Mouse (Mus musculus) liver, embryonic 14.5 days (tissue): ENCODE measurements around the gene Lrrc27. TPM values are rescaled to one million over a fixed set of nuclear protein-coding genes. Genes with fewer than 3 reads are reported as not detected.
A peak's percentile ranks its signal among the peaks of the same experiment; 100 is the strongest.

Experiments
- ATAC-seq: fragments of 200-750 bp; cut with Nextera tagmentation; 2 replicates; pipeline ENCODE4 v1.8.0; 2017; ENCODE audit warnings: moderate number of reproducible peaks, mild to moderate bottlenecking, moderate library complexity; ENCODE audit not compliant: insufficient read depth
- DNase-seq, 3 experiments: peaks; one replicate each; pipeline ENCODE4 v3.0.0-alpha.2; 2012 to 2013; ENCODE audit warnings: low read depth in 3 of 3, low spot score in 3 of 3
- H3K27ac ChIP-seq: fragments of 300-500 bp; sonication (generic); 2 replicates; pipeline ENCODE4 v1.5.1; 2014; ENCODE audit warnings: moderate library complexity, mild to moderate bottlenecking, control low read depth, inconsistent platforms
- H3K27me3 ChIP-seq: fragments of 300-500 bp; sonication (generic); 2 replicates; pipeline ENCODE4 v1.6.1; 2014; ENCODE audit warnings: mild to moderate bottlenecking, low read length, moderate library complexity; ENCODE audit not compliant: control insufficient read depth, insufficient read depth
- H3K36me3 ChIP-seq: fragments of 300-500 bp; sonication (generic); replicated peaks from 2 replicates; pipeline ENCODE4 v1.6.1; 2014; ENCODE audit warnings: low read depth; ENCODE audit not compliant: control insufficient read depth, insufficient read depth
- H3K4me1 ChIP-seq, 2 experiments: fragments of 200-500 bp in 1 of 2; fragments of 300-500 bp in 1 of 2; sonication (generic) in 1 of 2; replicated peaks; 2 replicates each; pipeline ENCODE4 v1.6.1; 2012 to 2014; ENCODE audit warnings: antibody characterized with exemption in 1 of 2, inconsistent platforms in 1 of 2, low read length in 1 of 2; ENCODE audit not compliant: control insufficient read depth in 2 of 2, insufficient read depth in 2 of 2
- H3K4me2 ChIP-seq: fragments of 300-500 bp; sonication (generic); 2 replicates; pipeline ENCODE4 v1.6.1; 2014; ENCODE audit warnings: low read depth, mild to moderate bottlenecking, control low read depth, moderate library complexity
- H3K4me3 ChIP-seq, 2 experiments: fragments of 200-500 bp in 1 of 2; fragments of 300-500 bp in 1 of 2; sonication (generic) in 1 of 2; 2 replicates each; pipeline ENCODE4 v1.5.1; 2012 to 2014; ENCODE audit warnings: low read depth in 2 of 2, low read length in 2 of 2, mild to moderate bottlenecking in 2 of 2, control low read depth in 1 of 2, inconsistent platforms in 1 of 2, moderate library complexity in 1 of 2; ENCODE audit not compliant: insufficient read depth in 1 of 2
- H3K9ac ChIP-seq: fragments of 300-500 bp; sonication (generic); replicated peaks from 2 replicates; pipeline ENCODE4 v1.6.1; 2014; ENCODE audit warnings: mild to moderate bottlenecking, control low read depth, moderate library complexity
- H3K9me3 ChIP-seq: fragments of 300-500 bp; sonication (generic); 2 replicates; pipeline ENCODE4 v1.6.1; 2016; ENCODE audit warnings: low read length, mixed read lengths; ENCODE audit not compliant: control insufficient read depth
- CTCF ChIP-seq: IDR thresholded peaks from 2 replicates; pipeline ENCODE4 v1.5.1; 2016; ENCODE audit warnings: antibody characterized with exemption, low read depth, control low read depth
- EP300 ChIP-seq: IDR thresholded peaks from 2 replicates; pipeline ENCODE4 v1.6.1; 2016; ENCODE audit warnings: antibody characterized with exemption, low read depth
- WGBS: fragments of 180-500 bp; shearing (Covaris S2); extraction: QIAGEN DNeasy Blood & Tissue Kit; methylation state at CpG from one replicate; pipeline ENCODE4 v1.1.7; 2014; ENCODE audit not compliant: insufficient replicate concordance; 5-methylcytosine and 5-hydroxymethylcytosine counted together
- polyA plus RNA-seq, 2 experiments: library from polyadenylated mRNA; depleted of rRNA in 1 of 2; stranded (reverse) in 1 of 2; unstranded in 1 of 2; fragments of >200 nt; fragmentation: Nextera tagmentation in 1 of 2; extraction: Ambion mirVana in 1 of 2; gene quantifications; 2 replicates each; pipeline versions ENCODE4 v1.2.1 to v1.2.3; 2012 to 2014

Lrrc27 gene
- polyA plus RNA-seq, 2 experiments = 0.27 to 0.52 TPM

DNA sequence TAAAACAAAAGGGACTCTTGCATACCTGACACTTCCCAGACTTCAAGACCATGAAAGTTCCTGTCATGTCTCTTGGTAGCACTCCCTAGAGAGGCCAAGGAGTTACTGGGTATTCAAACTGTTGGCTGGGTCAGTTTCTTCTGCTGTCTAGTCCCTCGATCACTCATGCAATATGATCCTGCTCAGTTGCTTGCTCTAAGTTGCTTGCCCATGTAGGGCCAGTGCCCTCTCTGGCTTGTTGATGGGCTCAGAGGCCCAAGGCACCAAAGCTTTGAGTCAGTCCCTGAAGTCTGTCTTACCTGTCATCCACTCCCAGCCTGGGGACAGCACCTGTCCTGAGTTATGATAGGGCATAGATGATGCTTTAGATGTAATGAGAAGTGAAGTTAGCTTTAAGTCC, 58.0 kb downstream of the Lrrc27 start:
- Histone ChIP-seq H3K27me3 (no peaks in the 10 kb centered on the region), H3K27ac (no peak overlapping the region), H3K36me3 (no peaks in the 10 kb centered on the region), H3K9ac (no peak overlapping the region), H3K4me3 (no peak overlapping the region), H3K9me3 (no peaks in the 10 kb centered on the region), H3K4me1 (peaks cover 0 to 20% of the 10 kb centered on the region in 2 experiments; a peak in 2 of 4 replicates), H3K4me2 (no peak overlapping the region)
- 58% methylated on average over 1 of the region's 1 CpGs for WGBS
- no peak for ATAC-seq
- DNase-seq = no peak
- TF ChIP-seq EP300 = no peak
- no peak for TF ChIP-seq CTCF

DNA sequence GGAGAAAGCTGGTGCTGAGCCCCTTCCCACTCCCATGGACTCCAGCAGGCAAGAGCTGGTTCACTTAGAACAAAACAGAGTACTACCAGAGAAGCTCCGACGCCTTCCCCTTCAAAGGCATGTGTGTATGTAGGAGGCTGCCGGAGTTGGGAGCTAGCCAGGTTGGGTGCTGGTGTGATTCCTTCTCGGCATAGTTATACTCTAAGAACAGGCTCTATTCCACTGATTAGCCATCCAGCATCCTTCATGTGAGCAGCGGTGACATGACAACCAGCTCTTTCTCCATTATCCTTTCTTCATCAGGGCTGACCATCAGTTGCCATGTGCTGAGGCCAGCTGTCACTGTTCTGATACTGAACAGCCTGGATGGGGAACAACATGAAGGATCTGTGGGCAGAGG, 59.1 kb downstream of the Lrrc27 start:
- TF ChIP-seq CTCF (no peak), EP300 (no peak)
- ATAC-seq = no peak
- DNase-seq = no peak
- 71% methylated on average over 5 of the region's 5 CpGs for WGBS
- H3K36me3 ChIP-seq = no peaks in the 10 kb centered on the region
- H3K9me3 ChIP-seq = no peaks in the 10 kb centered on the region
- H3K4me1 ChIP-seq = peaks cover 0 to 20% of the 10 kb centered on the region in 2 experiments; a peak in 2 of 4 replicates
- no peak overlapping the region for H3K4me3 ChIP-seq
- no peaks in the 10 kb centered on the region for H3K27me3 ChIP-seq
- no peak overlapping the region for H3K27ac ChIP-seq
- H3K9ac ChIP-seq = no peak overlapping the region
- no peak overlapping the region for H3K4me2 ChIP-seq

DNA sequence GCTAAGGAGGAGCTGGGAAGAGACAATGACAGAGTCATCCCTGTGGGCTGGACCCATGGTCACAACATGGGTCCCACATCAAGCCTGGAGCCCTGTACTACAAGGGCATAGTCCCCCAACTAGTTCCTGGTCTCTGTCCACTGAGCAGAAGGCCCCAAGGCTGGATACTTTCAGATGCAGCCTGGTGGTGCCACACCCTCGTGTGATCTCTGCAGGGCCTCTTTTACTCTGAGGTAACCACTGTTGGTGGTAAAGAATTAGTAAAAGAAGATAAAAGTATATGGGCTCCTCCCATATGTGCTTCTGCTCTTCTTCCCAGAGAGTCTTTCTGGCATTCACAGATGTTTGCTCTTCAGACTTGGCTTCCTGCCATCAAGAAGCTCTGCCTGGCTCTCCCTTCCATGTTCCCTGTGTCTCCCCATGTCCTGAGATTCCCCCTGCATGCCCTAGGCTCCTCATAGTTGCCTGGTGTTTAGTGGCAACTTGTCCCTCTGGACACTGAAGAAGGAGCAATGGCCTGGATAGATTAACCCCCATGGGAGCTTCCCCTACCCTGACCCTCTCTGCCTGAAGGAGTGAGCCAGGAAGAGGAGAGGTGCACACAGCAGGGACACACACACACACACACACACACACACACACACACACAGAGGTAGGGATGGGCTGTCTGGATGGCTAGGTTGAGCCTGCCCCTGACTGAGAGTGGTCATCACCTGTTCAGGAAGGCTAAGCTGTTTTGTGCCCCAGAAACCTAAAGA, 60.0 kb downstream of the Lrrc27 start:
- ATAC-seq (peak; percentile 37), DNase-seq (no peak)
- peaks cover 0 to 20% of the 10 kb centered on the region in 2 experiments; a peak in 2 of 4 replicates for H3K4me1 ChIP-seq
- TF ChIP-seq EP300 = no peak
- no peak for TF ChIP-seq CTCF
- H3K27me3 ChIP-seq = no peaks in the 10 kb centered on the region
- H3K27ac ChIP-seq = no peak overlapping the region
- no peak overlapping the region for H3K9ac ChIP-seq
- no peaks in the 10 kb centered on the region for H3K9me3 ChIP-seq
- H3K36me3 ChIP-seq = no peaks in the 10 kb centered on the region
- WGBS = 0% methylated on average over 1 of the region's 1 CpGs
- H3K4me3 ChIP-seq = no peak overlapping the region
- H3K4me2 ChIP-seq = no peak overlapping the region

DNA sequence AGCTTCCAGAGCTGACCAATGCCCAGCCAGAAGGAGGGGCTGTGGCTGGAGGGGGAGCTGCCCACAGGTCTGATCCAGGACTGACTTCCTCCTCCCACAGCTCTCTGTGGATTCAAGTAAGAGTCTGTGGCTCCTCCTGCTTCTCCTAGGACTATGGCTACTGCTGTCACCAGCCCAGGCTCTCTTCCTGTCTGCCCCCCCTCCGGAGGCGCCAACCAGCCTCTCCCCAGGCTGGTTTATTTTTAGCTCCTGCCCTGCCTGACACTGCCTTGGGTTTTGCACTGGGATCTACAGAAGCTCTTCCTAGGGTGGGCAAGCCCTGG, 60.6 kb downstream of the Lrrc27 start:
- DNase-seq (no peak), ATAC-seq (peak; percentile 68; the same call in 1 of the 2 replicates)
- 3% methylated on average over 2 of the region's 2 CpGs for WGBS
- Histone ChIP-seq H3K9me3 (no peaks in the 10 kb centered on the region), H3K27me3 (no peaks in the 10 kb centered on the region), H3K4me3 (no peak overlapping the region), H3K36me3 (no peaks in the 10 kb centered on the region), H3K9ac (no peak overlapping the region), H3K4me2 (no peak overlapping the region), H3K27ac (no peak overlapping the region), H3K4me1 (peaks cover 0 to 20% of the 10 kb centered on the region in 2 experiments; a peak in 2 of 4 replicates)
- no peak for TF ChIP-seq EP300
- TF ChIP-seq CTCF = no peak

DNA sequence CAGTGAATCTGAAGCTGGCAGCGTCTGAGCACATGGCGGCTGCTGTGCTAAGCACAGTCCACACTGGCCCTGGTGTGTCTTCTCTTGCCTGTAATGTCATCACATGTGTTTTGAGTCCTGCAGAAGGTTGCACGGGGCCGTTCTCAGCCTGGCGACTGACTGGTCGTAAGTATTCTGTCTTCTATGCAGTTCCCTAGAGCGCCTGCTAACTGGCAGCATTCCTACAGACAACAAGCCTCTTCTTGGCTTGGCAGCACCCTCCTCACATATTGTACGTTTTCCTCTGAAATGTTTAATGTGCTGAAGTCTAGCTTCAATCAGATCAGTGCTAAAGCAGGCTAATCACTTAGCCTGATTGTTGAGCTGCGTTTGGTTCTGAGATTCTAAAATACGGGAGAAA, 62.8 kb downstream of the Lrrc27 start:
- no peak overlapping the region for H3K27ac ChIP-seq
- H3K4me1 ChIP-seq = peaks cover 0 to 20% of the 10 kb centered on the region in 2 experiments; a peak in 2 of 4 replicates
- no peak for DNase-seq
- H3K4me2 ChIP-seq = no peak overlapping the region
- no peaks in the 10 kb centered on the region for H3K27me3 ChIP-seq
- H3K9me3 ChIP-seq = no peaks in the 10 kb centered on the region
- TF ChIP-seq EP300 = no peak
- TF ChIP-seq CTCF = no peak
- no peak for ATAC-seq
- no peaks in the 10 kb centered on the region for H3K36me3 ChIP-seq
- no peak overlapping the region for H3K9ac ChIP-seq
- no peak overlapping the region for H3K4me3 ChIP-seq
- 65% methylated on average over 10 of the region's 10 CpGs for WGBS
